Mouse (Mus musculus): ENCODE results near the gene P4ha3. TPM values are rescaled to one million over a fixed set of nuclear protein-coding genes. Genes with fewer than 3 reads are reported as not detected.

P4ha3 gene
- total RNA-seq, 2 experiments from 2014 or later = 0.22 TPM; not detected in 1

Other genes with a start within 250 kb of the P4ha3 start
- gene Pold3, start 164.0 kb upstream of the P4ha3 start, total RNA-seq (2015) = 49.4 and 51.4 TPM in 2 replicates
- 119 and 166 TPM in 2 replicates for gene Pold3, start 164.0 kb upstream of the P4ha3 start, total RNA-seq (2017)
- 11.8 and 12.4 TPM in 2 replicates for gene Lipt2, start 126.2 kb upstream of the P4ha3 start, total RNA-seq (2015)
- gene Lipt2, start 126.2 kb upstream of the P4ha3 start, total RNA-seq (2017) = 5.5 and 13.3 TPM in 2 replicates
- 0.59 and 0.77 TPM in 2 replicates for gene Kcne3, start 109.0 kb upstream of the P4ha3 start, total RNA-seq (2015)
- 2.0 and 4.2 TPM in 2 replicates for gene Kcne3, start 109.0 kb upstream of the P4ha3 start, total RNA-seq (2017)
- gene Pgm2l1, start 58.1 kb upstream of the P4ha3 start, total RNA-seq (2015) = 8.0 and 12.4 TPM in 2 replicates
- gene Pgm2l1, start 58.1 kb upstream of the P4ha3 start, total RNA-seq (2017) = 6.2 and 10.6 TPM in 2 replicates
- gene C2cd3, start 86.7 kb downstream of the P4ha3 start, total RNA-seq (2015) = 64.0 and 65.5 TPM in 2 replicates
- 23.0 and 26.6 TPM in 2 replicates for gene C2cd3, start 86.7 kb downstream of the P4ha3 start, total RNA-seq (2017)
- 13.5 and 17.6 TPM in 2 replicates for gene Ppme1, start 86.8 kb downstream of the P4ha3 start, total RNA-seq (2015)
- gene Ppme1, start 86.8 kb downstream of the P4ha3 start, total RNA-seq (2017) = 39.5 and 43.5 TPM in 2 replicates
- gene Ucp3, start 187.5 kb downstream of the P4ha3 start, total RNA-seq (2015) = 0.15 TPM in 1 of 2 replicates, not detected in the other
- gene Ucp3, start 187.5 kb downstream of the P4ha3 start, total RNA-seq (2017) = not detected in 2 replicates
- 208 and 232 TPM in 2 replicates for gene Ucp2, start 207.8 kb downstream of the P4ha3 start, total RNA-seq (2015)
- 90.4 and 97.3 TPM in 2 replicates for gene Ucp2, start 207.8 kb downstream of the P4ha3 start, total RNA-seq (2017)
- gene Dnajb13, start 229.4 kb downstream of the P4ha3 start, total RNA-seq (2015) = not detected in 2 replicates
- gene Dnajb13, start 229.4 kb downstream of the P4ha3 start, total RNA-seq (2017) = 0.17 TPM in 1 of 2 replicates, not detected in the other